Mouse (Mus musculus): ENCODE measurements around the gene Cwf19l1.

The Cwf19l1 gene

GRCm38 (mm10) chr19:44111706-44112105 lies 24.0 kb downstream of the Cwf19l1 start:
- DNase-seq (ENCODE audit: low spot score) = peak; percentile 60

GRCm38 (mm10) chr19:44110356-44110755 lies 25.3 kb downstream of the Cwf19l1 start:
- DNase-seq (ENCODE audit: low spot score) = no peak

GRCm38 (mm10) chr19:44108996-44109395 lies 26.7 kb downstream of the Cwf19l1 start:
- no peak for DNase-seq (ENCODE audit: low spot score)

GRCm38 (mm10) chr19:44107661-44108521 lies 27.8 kb downstream of the Cwf19l1 start:
- DNase-seq (ENCODE audit: low spot score) = no peak

- DNase-seq (ENCODE audit: low spot score) = peak; percentile 98
Measured at GRCm38 (mm10) chr19:44106831-44107660, 28.6 kb downstream of the Cwf19l1 start, which contains the start of gene Chuk. Chuk (minus strand) TSS chr19:44107480.

GRCm38 (mm10) chr19:44104393-44104792 lies 31.3 kb downstream of the Cwf19l1 start:
- no peak for DNase-seq (ENCODE audit: low spot score)

DNA sequence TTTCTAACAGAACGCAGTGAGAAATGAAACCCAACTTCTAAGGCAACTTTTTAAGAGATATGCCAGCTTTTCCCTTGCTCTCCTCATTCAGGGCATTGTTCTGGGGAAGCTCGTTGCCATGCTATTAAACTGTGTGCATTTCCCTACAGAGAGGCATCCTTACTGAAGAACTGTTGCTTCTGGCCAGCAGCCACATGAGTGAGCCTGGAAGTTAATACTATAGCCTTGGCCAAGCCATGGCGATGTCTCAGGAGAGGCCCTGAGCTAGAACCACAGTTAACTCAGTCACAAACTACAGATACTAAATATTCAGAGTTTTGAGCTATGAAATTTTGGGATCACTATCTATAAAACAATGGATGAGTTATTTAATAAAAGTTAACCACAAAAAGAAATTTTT lies 32.7 kb downstream of the Cwf19l1 start:
- no peak for DNase-seq (ENCODE audit: low spot score)

DNA sequence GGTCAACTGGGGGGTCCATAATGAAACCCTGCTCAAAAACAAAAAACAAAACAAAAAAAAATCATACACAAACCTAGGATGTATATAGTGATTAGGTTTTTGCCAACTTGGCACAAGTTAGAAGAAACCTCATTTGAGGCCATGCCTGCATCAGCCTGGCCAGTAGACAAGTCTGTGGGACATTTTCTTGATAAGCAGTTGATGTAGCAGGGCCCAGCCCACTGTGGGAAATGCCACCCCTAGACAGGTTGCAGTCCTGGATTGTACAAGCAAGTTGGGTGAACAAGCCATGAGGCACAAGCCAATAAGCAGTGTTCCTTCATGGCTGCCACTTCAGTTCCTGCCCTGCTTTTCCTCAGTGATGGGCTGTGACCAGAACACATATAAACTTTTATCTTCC lies 34.8 kb downstream of the Cwf19l1 start:
- no peak for DNase-seq (ENCODE audit: low spot score)

- peak; percentile 56 for DNase-seq (ENCODE audit: low spot score)
Measured at GRCm38 (mm10) chr19:44086278-44086677, 49.4 kb downstream of the Cwf19l1 start.

GRCm38 (mm10) chr19:44080920-44081319 lies 54.8 kb downstream of the Cwf19l1 start:
- DNase-seq (ENCODE audit: low spot score) = no peak

DNA sequence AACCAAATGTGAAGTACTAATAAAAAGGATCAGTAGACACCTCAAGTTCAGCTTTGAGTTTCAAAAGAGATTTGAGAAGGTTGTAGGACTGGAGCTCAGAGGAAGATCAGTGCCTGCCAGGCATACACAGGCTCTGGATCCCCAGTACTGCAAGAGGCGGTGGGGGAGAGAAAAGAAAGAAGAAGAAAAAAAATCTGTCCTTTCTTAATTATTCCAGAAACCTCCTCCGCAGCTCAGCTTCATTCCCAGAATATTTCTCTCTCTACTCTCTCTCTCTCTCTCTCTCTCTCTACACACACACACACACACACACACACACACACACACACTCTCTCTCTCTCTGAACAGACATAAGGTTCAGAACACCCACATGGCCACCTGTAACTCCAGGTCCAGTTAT lies 55.7 kb downstream of the Cwf19l1 start:
- DNase-seq (ENCODE audit: low spot score) = no peak

- DNase-seq (ENCODE audit: low spot score) = no peak
Measured at GRCm38 (mm10) chr19:44077024-44077423, 58.7 kb downstream of the Cwf19l1 start.

DNA sequence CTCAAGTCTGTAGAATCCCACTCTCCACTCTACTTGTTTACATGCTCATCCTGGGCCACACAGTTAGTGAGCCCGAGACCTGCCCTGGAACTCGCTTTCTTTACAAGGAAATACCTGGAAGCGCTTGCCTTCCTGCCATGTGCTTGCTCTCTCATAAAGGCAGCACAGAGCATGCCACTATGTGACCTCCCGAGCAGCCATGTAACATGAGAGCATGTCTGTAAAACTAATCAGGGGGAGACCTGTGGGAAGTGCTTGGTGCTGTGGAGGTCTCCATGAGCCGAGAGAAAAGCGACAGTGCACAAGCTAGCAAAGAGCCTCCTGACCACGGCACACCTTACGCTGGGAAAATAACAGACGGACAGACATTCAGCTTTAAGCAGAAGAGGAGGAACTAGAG lies 59.2 kb downstream of the Cwf19l1 start:
- no peak for DNase-seq (ENCODE audit: low spot score)

- no peak for DNase-seq (ENCODE audit: low spot score)
Measured at GRCm38 (mm10) chr19:44074986-44075385, 60.7 kb downstream of the Cwf19l1 start.

- DNase-seq (ENCODE audit: low spot score) = no peak
Measured at GRCm38 (mm10) chr19:44071166-44071565, 64.5 kb downstream of the Cwf19l1 start.

GRCm38 (mm10) chr19:44069914-44070232 lies 65.8 kb downstream of the Cwf19l1 start:
- DNase-seq (ENCODE audit: low spot score) = no peak

DNA sequence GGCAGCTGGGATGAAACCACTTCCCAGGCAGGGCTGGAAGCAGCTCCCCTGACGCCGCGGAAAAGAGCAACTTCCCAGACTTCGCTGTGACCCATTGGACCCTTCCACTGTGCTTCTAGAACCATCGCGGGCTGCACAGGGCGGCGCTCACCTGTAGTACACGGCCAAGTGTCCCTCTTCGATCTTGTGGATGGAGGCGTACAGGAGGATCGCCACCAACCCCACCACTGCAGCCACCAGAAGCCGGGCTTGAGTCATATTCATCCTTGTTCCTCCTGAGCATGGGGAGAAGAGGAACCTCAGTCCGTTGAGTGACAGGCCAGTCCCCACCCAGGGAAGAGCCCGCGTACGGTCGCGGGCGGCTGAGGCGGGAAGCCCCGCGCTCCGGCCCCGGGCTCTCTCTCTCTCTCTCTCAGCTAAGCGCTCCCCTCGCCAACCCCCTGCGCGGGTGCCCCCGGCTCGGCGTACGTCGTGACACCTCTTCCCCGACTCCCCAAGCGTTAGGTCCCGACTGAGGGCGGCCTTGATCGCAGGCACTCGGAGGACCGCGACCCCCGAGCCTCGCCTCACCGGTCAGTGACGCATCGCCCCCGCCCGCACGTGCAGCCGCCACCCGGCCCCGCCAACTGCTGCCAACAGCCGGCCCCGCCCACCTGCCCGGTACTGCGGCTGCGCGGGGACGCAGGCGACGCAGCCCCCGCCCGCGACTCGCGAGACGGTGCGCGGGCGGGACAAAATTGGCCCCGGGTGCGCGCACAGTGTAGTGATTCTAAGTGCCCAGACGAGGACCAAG lies 66.4 kb downstream of the Cwf19l1 start, which contains the start of gene Erlin1:
Erlin1 (minus strand) TSS at position 665 of the 793 bp plus-strand sequence.
- DNase-seq (ENCODE audit: low spot score) = peak; percentile 90

GRCm38 (mm10) chr19:44068232-44068631 lies 67.4 kb downstream of the Cwf19l1 start:
- no peak for DNase-seq (ENCODE audit: low spot score)

- no peak for DNase-seq (ENCODE audit: low spot score)
Measured at GRCm38 (mm10) chr19:44067323-44068049, 68.2 kb downstream of the Cwf19l1 start.

GRCm38 (mm10) chr19:44064734-44065133 lies 70.9 kb downstream of the Cwf19l1 start:
- DNase-seq (ENCODE audit: low spot score) = no peak

DNA sequence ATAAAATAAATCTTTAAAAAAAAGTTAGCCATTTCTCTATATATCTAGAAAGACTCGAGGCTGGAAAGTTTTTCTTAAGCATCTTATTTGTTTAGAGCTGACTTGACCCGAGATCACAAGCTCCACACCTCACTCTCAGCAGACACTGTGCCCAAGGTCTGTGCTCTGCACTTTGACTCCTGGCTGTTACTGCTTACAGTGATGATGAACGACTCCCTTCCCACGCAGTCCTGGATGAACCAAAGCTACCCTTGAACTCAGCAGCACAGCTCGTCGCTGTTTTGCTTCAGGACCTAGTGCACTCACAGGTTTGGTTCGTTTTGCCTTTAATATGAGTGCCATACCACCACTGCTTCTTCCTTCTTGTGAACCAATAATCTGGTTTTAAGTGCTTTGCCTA lies 71.9 kb downstream of the Cwf19l1 start:
- DNase-seq (ENCODE audit: low spot score) = no peak

Data from retina, embryonic 14.5 days (tissue).